Mouse (Mus musculus) MEL (cell line): Measurements from ENCODE around the gene Tgm2. TPM values are rescaled to one million over a fixed set of nuclear protein-coding genes. Genes with fewer than 3 reads are reported as not detected.

Source experiments
- DNase-seq: peaks from one replicate; pipeline ENCODE4 v3.0.0; 2011; ENCODE audit warnings: low read depth, low spot score
- H3K27ac ChIP-seq: 2 replicates; pipeline ENCODE4 v1.5.1; 2012; ENCODE audit warnings: low read depth, mild to moderate bottlenecking, control low read depth, low read length, moderate library complexity; ENCODE audit not compliant: control insufficient read depth
- H3K27me3 ChIP-seq, 2 experiments: fragments of 150-350 bp in 1 of 2; sonication (generic) in 1 of 2; 2 replicates each; pipeline ENCODE4 v1.6.1; 2012; ENCODE audit warnings: low read length in 2 of 2, mild to moderate bottlenecking in 2 of 2, improper control_type of control experiment in 1 of 2, moderate library complexity in 1 of 2; ENCODE audit not compliant: insufficient read depth in 2 of 2, control insufficient read depth in 1 of 2
- H3K36me3 ChIP-seq, 2 experiments: 2 replicates each; pipeline ENCODE4 v1.6.1; 2012 to 2014; ENCODE audit warnings: low read length in 2 of 2, improper control_type of control experiment in 1 of 2, inconsistent platforms in 1 of 2, mild to moderate bottlenecking in 1 of 2; ENCODE audit not compliant: insufficient read depth in 2 of 2, control insufficient read depth in 1 of 2
- H3K4me1 ChIP-seq, 2 experiments: fragments of 150-350 bp in 1 of 2; sonication (generic) in 1 of 2; 2 replicates each; pipeline ENCODE4 v1.6.1; 2012; ENCODE audit warnings: low read length in 2 of 2, improper control_type of control experiment in 1 of 2, mild to moderate bottlenecking in 1 of 2; ENCODE audit not compliant: insufficient read depth in 2 of 2, control insufficient read depth in 1 of 2
- H3K4me3 ChIP-seq, 2 experiments: fragments of 150-350 bp in 1 of 2; sonication (generic) in 1 of 2; 2 replicates each; pipeline ENCODE4 v1.5.1; 2012; ENCODE audit warnings: low read depth in 2 of 2, low read length in 2 of 2, mild to moderate bottlenecking in 2 of 2, moderate library complexity in 2 of 2, control low read depth in 1 of 2, improper control_type of control experiment in 1 of 2; ENCODE audit not compliant: control insufficient read depth in 1 of 2, insufficient read depth in 1 of 2
- H3K79me2 ChIP-seq: 2 replicates; pipeline ENCODE4 v1.6.1; 2012; ENCODE audit warnings: mild to moderate bottlenecking, low read length, moderate library complexity; ENCODE audit not compliant: control insufficient read depth, poor library complexity, insufficient read depth
- H3K9ac ChIP-seq: 2 replicates; pipeline ENCODE4 v1.6.1; 2012; ENCODE audit warnings: low read depth, mild to moderate bottlenecking, control low read depth, low read length, moderate library complexity; ENCODE audit not compliant: control insufficient read depth, poor library complexity, severe bottlenecking
- H3K9me3 ChIP-seq: fragments of 150-350 bp; sonication (generic); replicated peaks from 2 replicates; pipeline ENCODE4 v1.6.1; 2012; ENCODE audit warnings: mild to moderate bottlenecking, low read length, improper control_type of control experiment, moderate library complexity; ENCODE audit not compliant: insufficient read depth
- BHLHE40 ChIP-seq: IDR thresholded peaks from 2 replicates; pipeline ENCODE4 v1.6.1; 2012; ENCODE audit warnings: low read depth, mild to moderate bottlenecking, inconsistent platforms, low read length, improper control_type of control experiment, borderline replicate concordance
- CHD1 ChIP-seq: IDR thresholded peaks from 2 replicates; pipeline ENCODE4 v1.6.1; 2012; ENCODE audit warnings: low read depth, mild to moderate bottlenecking, inconsistent platforms, low read length, improper control_type of control experiment
- CHD2 ChIP-seq: IDR thresholded peaks from 2 replicates; pipeline ENCODE4 v1.6.1; 2011; ENCODE audit warnings: low read length, improper control_type of control experiment
- ELF1 ChIP-seq: IDR thresholded peaks from 2 replicates; pipeline ENCODE4 v1.6.1; 2014; ENCODE audit warnings: low read depth, mild to moderate bottlenecking, inconsistent platforms, low read length, improper control_type of control experiment, moderate library complexity
- EP300 ChIP-seq, 2 experiments: IDR thresholded peaks; 2 replicates each; pipeline ENCODE4 v1.6.1; 2011; ENCODE audit warnings: improper control_type of control experiment in 2 of 2, low read length in 2 of 2, low read depth in 1 of 2, mild to moderate bottlenecking in 1 of 2
- GATA1 ChIP-seq: IDR thresholded peaks from 2 replicates; pipeline ENCODE4 v1.6.1; 2011; ENCODE audit warnings: low read depth, low read length, improper control_type of control experiment
- JUND ChIP-seq: IDR thresholded peaks from 2 replicates; pipeline ENCODE4 v1.6.1; 2011; ENCODE audit warnings: low read depth, mild to moderate bottlenecking, improper control_type of control experiment, low read length
- KAT2A ChIP-seq: conservative IDR thresholded peaks from 2 replicates; pipeline ENCODE4 v1.6.1; 2012; ENCODE audit warnings: low read depth, low read length, improper control_type of control experiment, inconsistent platforms
- MAX ChIP-seq: IDR thresholded peaks from 2 replicates; pipeline ENCODE4 v1.6.1; 2011; ENCODE audit warnings: low read length, improper control_type of control experiment
- MAZ ChIP-seq: IDR thresholded peaks from 2 replicates; pipeline ENCODE4 v1.6.1; 2012; ENCODE audit warnings: low read depth, mild to moderate bottlenecking, inconsistent platforms, low read length, improper control_type of control experiment
- MXI1 ChIP-seq: IDR thresholded peaks from 2 replicates; pipeline ENCODE4 v1.6.1; 2011; ENCODE audit warnings: mild to moderate bottlenecking, low read depth, low read length, improper control_type of control experiment
- MYB ChIP-seq: IDR thresholded peaks from 2 replicates; pipeline ENCODE4 v1.6.1; 2011; ENCODE audit warnings: mild to moderate bottlenecking, low read depth, low read length, improper control_type of control experiment
- MYC ChIP-seq: IDR thresholded peaks from 2 replicates; pipeline ENCODE4 v1.6.1; 2011; ENCODE audit warnings: low read depth, mild to moderate bottlenecking, low read length, improper control_type of control experiment, moderate library complexity
- NELFE ChIP-seq: IDR thresholded peaks from 2 replicates; pipeline ENCODE4 v1.6.1; 2011; ENCODE audit warnings: low read depth, low read length, improper control_type of control experiment
- NRF1 ChIP-seq: IDR thresholded peaks from 2 replicates; pipeline ENCODE4 v1.6.1; 2014; ENCODE audit warnings: low read depth, mild to moderate bottlenecking, inconsistent platforms, low read length, improper control_type of control experiment, moderate library complexity; ENCODE audit not compliant: poor library complexity, insufficient read depth, severe bottlenecking
- POLR2A ChIP-seq, 2 experiments: IDR thresholded peaks; 2 replicates each; pipeline ENCODE4 v1.6.1; 2011 to 2012; ENCODE audit warnings: low read length in 2 of 2, mild to moderate bottlenecking in 2 of 2, control low read depth in 1 of 2, improper control_type of control experiment in 1 of 2, low read depth in 1 of 2, moderate library complexity in 1 of 2; ENCODE audit not compliant: control insufficient read depth in 1 of 2, insufficient read depth in 1 of 2, poor library complexity in 1 of 2
- POLR2AphosphoS5 ChIP-seq: IDR thresholded peaks from 2 replicates; pipeline ENCODE4 v1.6.1; 2012; ENCODE audit warnings: low read depth, borderline replicate concordance, mild to moderate bottlenecking, inconsistent platforms, low read length, moderate library complexity, mixed read lengths
- RCOR1 ChIP-seq: IDR thresholded peaks from 2 replicates; pipeline ENCODE4 v1.6.1; 2012; ENCODE audit warnings: low read depth, mild to moderate bottlenecking, inconsistent platforms, low read length, improper control_type of control experiment
- SIN3A ChIP-seq: IDR thresholded peaks from 2 replicates; pipeline ENCODE4 v1.6.1; 2012; ENCODE audit warnings: low read length, improper control_type of control experiment, inconsistent platforms
- SMC3 ChIP-seq: IDR thresholded peaks from 2 replicates; pipeline ENCODE4 v1.6.1; 2011; ENCODE audit warnings: low read depth, low read length, improper control_type of control experiment
- TAL1 ChIP-seq: IDR thresholded peaks from 2 replicates; pipeline ENCODE4 v1.6.1; 2012; ENCODE audit warnings: mild to moderate bottlenecking, inconsistent platforms, low read length, moderate library complexity, mixed read lengths
- TCF12 ChIP-seq: IDR thresholded peaks from 2 replicates; pipeline ENCODE4 v1.6.1; 2014; ENCODE audit warnings: low read depth, mild to moderate bottlenecking, inconsistent platforms, low read length, improper control_type of control experiment, moderate library complexity
- USF1 ChIP-seq: IDR thresholded peaks from 2 replicates; pipeline ENCODE4 v1.6.1; 2014; ENCODE audit warnings: low read depth, mild to moderate bottlenecking, inconsistent platforms, low read length, improper control_type of control experiment, moderate library complexity
- USF2 ChIP-seq, 2 experiments: IDR thresholded peaks; 2 replicates each; pipeline ENCODE4 v1.6.1; 2011 to 2012; ENCODE audit warnings: improper control_type of control experiment in 2 of 2, low read length in 2 of 2, borderline replicate concordance in 1 of 2, inconsistent platforms in 1 of 2, low read depth in 1 of 2, mild to moderate bottlenecking in 1 of 2; ENCODE audit not compliant: insufficient read depth in 1 of 2
- ZKSCAN1 ChIP-seq: IDR thresholded peaks from 2 replicates; pipeline ENCODE4 v1.6.1; 2012; ENCODE audit warnings: low read depth, mild to moderate bottlenecking, inconsistent platforms, low read length, improper control_type of control experiment, moderate library complexity
- ZMIZ1 ChIP-seq: IDR thresholded peaks from 2 replicates; pipeline ENCODE4 v1.6.1; 2012; ENCODE audit warnings: low read depth, mild to moderate bottlenecking, inconsistent platforms, low read length, improper control_type of control experiment, moderate library complexity
- ZNF384 ChIP-seq: IDR thresholded peaks from 2 replicates; pipeline ENCODE4 v1.6.1; 2012; ENCODE audit warnings: low read depth, mild to moderate bottlenecking, inconsistent platforms, low read length, improper control_type of control experiment
- polyA plus RNA-seq, 2 experiments: library from polyadenylated mRNA; stranded (reverse) in 1 of 2; unstranded in 1 of 2; fragments of >175 nt in 1 of 2; fragments of >200 nt in 1 of 2; gene quantifications; 2 replicates each; pipeline versions ENCODE4 v1.2.1 to v1.2.4; 2012; ENCODE audit warnings: low replicate concordance in 2 of 2, low read depth in 1 of 2; ENCODE audit not compliant: insufficient read length in 2 of 2, insufficient read depth in 1 of 2, missing spikeins in 1 of 2
- total RNA-seq: library from RNA; depleted of rRNA; stranded (reverse); fragments of 300-350 nt; gene quantifications from 2 replicates; pipeline ENCODE4 v1.2.3, GENCODE M21; 2012

Gene Tgm2
- total and polyA plus RNA-seq, 3 experiments, result 7.7 to 11.0 TPM; not detected in 1

DNA sequence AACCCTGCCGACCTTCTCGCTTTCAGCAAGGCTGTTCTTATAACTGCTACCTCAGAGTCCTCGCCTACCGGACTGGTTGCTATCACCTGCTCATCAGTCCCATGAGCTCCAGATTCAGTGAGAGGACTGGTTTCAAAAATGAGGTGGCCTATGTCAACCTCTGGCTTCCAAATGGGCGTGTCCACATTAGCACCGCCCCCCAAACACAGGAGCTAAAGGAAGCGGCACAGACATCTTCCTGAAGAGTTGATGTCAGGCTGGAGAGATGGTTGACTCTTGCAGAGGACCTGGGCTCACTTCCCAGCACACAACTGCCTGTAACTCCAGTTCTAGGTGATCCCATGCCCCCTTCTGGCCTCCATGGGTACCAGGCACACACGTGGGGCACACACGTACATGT is 30.5 kb upstream of the Tgm2 start:
- Histone ChIP-seq H3K9me3 (no peaks in the 10 kb centered on the region), H3K9ac (no peak overlapping the region), H3K4me3 (no peak overlapping the region), H3K36me3 (no peaks in the 10 kb centered on the region), H3K4me1 (peaks cover 0 to 4% of the 10 kb centered on the region in 2 experiments; a peak in 1 of 4 replicates), H3K27me3 (no peaks in the 10 kb centered on the region), H3K27ac (no peak overlapping the region), H3K79me2 (no peaks in the 10 kb centered on the region)
- no peak for DNase-seq
- no peak for TF ChIP-seq USF1

DNA sequence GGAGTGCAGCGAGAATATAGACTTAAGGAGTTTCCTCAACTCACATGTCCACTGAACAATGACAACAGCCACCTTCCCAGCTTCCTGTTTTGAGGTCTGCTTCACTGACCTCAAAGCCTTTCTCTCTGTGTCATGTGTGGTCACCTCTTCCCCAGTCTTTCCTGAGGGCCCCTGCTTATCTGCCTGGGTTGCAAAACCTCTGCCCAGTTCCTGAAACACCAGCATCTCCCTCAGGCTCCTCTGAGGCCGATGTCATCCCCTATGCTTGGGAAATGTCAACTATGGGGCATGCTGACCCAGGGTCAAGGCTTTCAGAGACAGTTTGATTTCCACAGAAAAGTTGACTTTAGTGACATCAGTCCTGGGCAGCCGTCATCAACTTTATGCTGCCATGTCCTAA is 29.2 kb upstream of the Tgm2 start:
- no peak for TF ChIP-seq ZNF384
- TF ChIP-seq MAX, result no peak
- no peak for TF ChIP-seq TCF12
- TF ChIP-seq MAZ, result no peak
- TF ChIP-seq TAL1, result no peak
- TF ChIP-seq MYB, result no peak
- no peak for TF ChIP-seq KAT2A
- TF ChIP-seq POLR2A (IDR thresholded peaks at IDR 0.05; ENCODE audit: control insufficient read depth in 1 of 2, insufficient read depth in 1 of 2, low read depth in 1 of 2, low read length in 2 of 2, poor library complexity in 1 of 2), result no peak
- TF ChIP-seq NELFE, result no peak
- TF ChIP-seq ZMIZ1, result no peak
- no peak for TF ChIP-seq BHLHE40
- TF ChIP-seq ELF1, result no peak
- no peak for TF ChIP-seq JUND
- TF ChIP-seq ZKSCAN1, result no peak
- TF ChIP-seq CHD2, result no peak
- TF ChIP-seq EP300 (IDR thresholded peaks at IDR 0.05; ENCODE audit: low read depth in 1 of 2, low read length in 2 of 2), result no peak
- DNase-seq, result no peak
- Histone ChIP-seq H3K27ac (no peak overlapping the region), H3K36me3 (no peaks in the 10 kb centered on the region), H3K4me3 (no peak overlapping the region), H3K79me2 (no peaks in the 10 kb centered on the region), H3K27me3 (no peaks in the 10 kb centered on the region), H3K9me3 (no peaks in the 10 kb centered on the region), H3K4me1 (peaks cover 0 to 4% of the 10 kb centered on the region in 2 experiments; a peak in 1 of 4 replicates), H3K9ac (no peak overlapping the region)

DNA sequence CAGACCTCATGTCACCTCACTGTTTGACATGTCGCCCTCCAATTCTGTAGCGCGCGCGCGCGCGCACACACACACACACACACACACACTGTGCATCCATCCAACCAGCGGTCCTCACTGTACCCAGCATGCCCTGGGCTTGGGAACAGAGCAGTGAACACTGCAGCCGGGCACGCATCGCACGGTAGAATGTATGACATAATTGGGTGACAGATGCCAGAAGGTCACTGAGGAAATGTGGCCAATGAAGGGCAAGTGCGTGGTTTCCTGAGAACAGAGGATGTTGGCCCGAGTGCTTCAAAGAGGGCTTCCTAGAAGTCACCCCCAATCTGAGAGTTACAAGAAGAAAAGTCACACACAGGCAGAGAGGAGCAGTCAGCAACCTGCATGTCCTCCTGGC is 28.7 kb upstream of the Tgm2 start:
- Histone ChIP-seq H3K9ac (no peak overlapping the region), H3K36me3 (no peaks in the 10 kb centered on the region), H3K4me1 (peaks cover 0 to 4% of the 10 kb centered on the region in 2 experiments; a peak in 1 of 4 replicates), H3K4me3 (no peak overlapping the region), H3K9me3 (no peaks in the 10 kb centered on the region), H3K27me3 (no peaks in the 10 kb centered on the region), H3K79me2 (no peaks in the 10 kb centered on the region), H3K27ac (no peak overlapping the region)
- TF ChIP-seq CHD1 (no peak), MAX (no peak), ZNF384 (no peak), SIN3A (no peak), MAZ (no peak), RCOR1 (no peak), USF2 (IDR thresholded peaks at IDR 0.05; ENCODE audit: borderline replicate concordance in 1 of 2, insufficient read depth in 1 of 2, low read depth in 1 of 2, low read length in 2 of 2) (no peak), NRF1 (no peak), POLR2AphosphoS5 (no peak), GATA1 (no peak), SMC3 (no peak), ZKSCAN1 (no peak), MXI1 (no peak), ELF1 (no peak), MYC (no peak), NELFE (no peak), POLR2A (IDR thresholded peaks at IDR 0.05; ENCODE audit: control insufficient read depth in 1 of 2, insufficient read depth in 1 of 2, low read depth in 1 of 2, low read length in 2 of 2, poor library complexity in 1 of 2) (no peak), USF1 (no peak)
- DNase-seq, result no peak
